Mouse (Mus musculus) midbrain, embryonic 14.5 days (tissue): ENCODE results near the gene Gm6793. TPM values are rescaled to one million over a fixed set of nuclear protein-coding genes. Genes with fewer than 3 reads are reported as not detected.
A peak's percentile ranks its signal among the peaks of the same experiment; 100 is the strongest.

Experiments used
- ATAC-seq: fragments of 200-750 bp; cut with Nextera tagmentation; 2 replicates; pipeline ENCODE4 v1.8.0; 2017; ENCODE audit warnings: moderate number of reproducible peaks, moderate library complexity; ENCODE audit not compliant: low FRiP score, low TSS enrichment
- DNase-seq: peaks from one replicate; pipeline ENCODE4 v3.0.0-alpha.2; 2015
- H3K27ac ChIP-seq: fragments of 300-500 bp; sonication (generic); replicated peaks from 2 replicates; pipeline ENCODE4 v1.5.1; 2014; ENCODE audit warnings: mild to moderate bottlenecking, low read depth, low read length, moderate library complexity
- H3K27me3 ChIP-seq: fragments of 300-500 bp; sonication (generic); 2 replicates; pipeline ENCODE4 v1.6.1; 2014; ENCODE audit warnings: low read length, control low read depth, mixed read lengths; ENCODE audit not compliant: control insufficient read depth, insufficient read depth
- H3K36me3 ChIP-seq: fragments of 300-500 bp; sonication (generic); 2 replicates; pipeline ENCODE4 v1.6.1; 2014; ENCODE audit warnings: low read length, control low read depth; ENCODE audit not compliant: control insufficient read depth, insufficient read depth
- H3K4me1 ChIP-seq: fragments of 300-500 bp; sonication (generic); 2 replicates; pipeline ENCODE4 v1.6.1; 2014; ENCODE audit warnings: mild to moderate bottlenecking, antibody characterized with exemption, low read length, control low read depth; ENCODE audit not compliant: control insufficient read depth, insufficient read depth
- H3K4me2 ChIP-seq: fragments of 300-500 bp; sonication (generic); 2 replicates; pipeline ENCODE4 v1.6.1; 2014; ENCODE audit warnings: mild to moderate bottlenecking, low read length, moderate library complexity
- H3K4me3 ChIP-seq: fragments of 300-500 bp; sonication (generic); replicated peaks from 2 replicates; pipeline ENCODE4 v1.5.1; 2014; ENCODE audit warnings: low read depth, low read length
- H3K9ac ChIP-seq: fragments of 300-500 bp; sonication (generic); replicated peaks from 2 replicates; pipeline ENCODE4 v1.6.1; 2014; ENCODE audit warnings: mild to moderate bottlenecking, low read length, moderate library complexity
- H3K9me3 ChIP-seq: fragments of 300-500 bp; sonication (generic); 2 replicates; pipeline ENCODE4 v1.6.1; 2016; ENCODE audit warnings: low read length, control low read depth, mixed read lengths; ENCODE audit not compliant: control insufficient read depth
- WGBS: fragments of 180-500 bp; shearing (Covaris S2); extraction: QIAGEN DNeasy Blood & Tissue Kit; methylation state at CpG from one replicate; pipeline ENCODE4 v1.1.7; 2014; 5-methylcytosine and 5-hydroxymethylcytosine counted together
- polyA plus RNA-seq: library from polyadenylated mRNA; unstranded; fragments of >200 nt; fragmentation: Nextera tagmentation; extraction: Ambion mirVana; gene quantifications from 2 replicates; pipeline ENCODE4 v1.2.1, GENCODE M21; 2014

Gm6793 gene
- polyA plus RNA-seq, 1 experiment from 2014 or later: 1.2 TPM

- Histone ChIP-seq H3K27ac (no peak overlapping the region), H3K36me3 (no peaks in the 10 kb centered on the region), H3K9me3 (no peaks in the 10 kb centered on the region), H3K9ac (no peak overlapping the region), H3K4me1 (no peaks in the 10 kb centered on the region), H3K27me3 (no peaks in the 10 kb centered on the region), H3K4me3 (no peak overlapping the region), H3K4me2 (no peak overlapping the region)
- WGBS: 16% methylated on average over 8 of the region's 8 CpGs
- DNase-seq (peak; percentile 80), ATAC-seq (no peak)
Measured at GRCm38 (mm10) chr8:112034603-112035002, 19.8 kb upstream of the Gm6793 start.

GRCm38 (mm10) chr8:112033071-112033470 lies 18.2 kb upstream of the Gm6793 start:
- DNase-seq (no peak), ATAC-seq (no peak)
- H3K36me3 ChIP-seq: no peaks in the 10 kb centered on the region
- no peak overlapping the region for H3K4me3 ChIP-seq
- no peak overlapping the region for H3K4me2 ChIP-seq
- WGBS: 50% methylated on average over 7 of the region's 7 CpGs
- no peak overlapping the region for H3K27ac ChIP-seq
- no peaks in the 10 kb centered on the region for H3K4me1 ChIP-seq
- no peaks in the 10 kb centered on the region for H3K27me3 ChIP-seq
- no peaks in the 10 kb centered on the region for H3K9me3 ChIP-seq
- H3K9ac ChIP-seq: no peak overlapping the region

- no peak for ATAC-seq
Measured at GRCm38 (mm10) chr8:112030663-112031062, 15.8 kb upstream of the Gm6793 start.

GRCm38 (mm10) chr8:112029455-112029854 lies 14.6 kb upstream of the Gm6793 start:
- H3K36me3 ChIP-seq: no peaks in the 10 kb centered on the region
- ATAC-seq (no peak), DNase-seq (no peak)
- H3K4me3 ChIP-seq: no peak overlapping the region
- no peak overlapping the region for H3K9ac ChIP-seq
- H3K9me3 ChIP-seq: no peaks in the 10 kb centered on the region
- no peaks in the 10 kb centered on the region for H3K27me3 ChIP-seq
- no peak overlapping the region for H3K27ac ChIP-seq
- WGBS: 89% methylated on average over 7 of the region's 7 CpGs
- H3K4me2 ChIP-seq: no peak overlapping the region
- H3K4me1 ChIP-seq: no peaks in the 10 kb centered on the region

More at GRCm38 (mm10) chr8:112030663-112031062, 15.8 kb upstream of the Gm6793 start:
- Histone ChIP-seq H3K4me1 (no peaks in the 10 kb centered on the region), H3K4me3 (no peak overlapping the region), H3K36me3 (no peaks in the 10 kb centered on the region), H3K9me3 (no peaks in the 10 kb centered on the region), H3K27me3 (no peaks in the 10 kb centered on the region), H3K9ac (no peak overlapping the region), H3K4me2 (no peak overlapping the region), H3K27ac (no peak overlapping the region)
- DNase-seq: no peak
- 50% methylated on average over 6 of the region's 6 CpGs for WGBS

GRCm38 (mm10) chr8:112011816-112012242 lies 3.0 kb downstream of the Gm6793 start:
- H3K4me2 ChIP-seq: peak overlapping the region; percentile 64
- peak overlapping the region; percentile 84 for H3K27ac ChIP-seq
- peak overlapping the region; percentile 92 for H3K9ac ChIP-seq
- peak overlapping the region; percentile 97 for H3K4me3 ChIP-seq
- ATAC-seq (peak; percentile 51), DNase-seq (peak; percentile 46)
- H3K9me3 ChIP-seq: no peaks in the 10 kb centered on the region
- H3K4me1 ChIP-seq: peaks cover 15% of the 10 kb centered on the region
- WGBS: under 1% methylated on average over 40 of the region's 40 CpGs
- peaks cover 18% of the 10 kb centered on the region for H3K36me3 ChIP-seq
- no peaks in the 10 kb centered on the region for H3K27me3 ChIP-seq

- WGBS: under 1% methylated on average over 61 of the region's 61 CpGs
- peak within 1 kb of the TSS; percentile 97 for H3K4me3 ChIP-seq
- H3K4me2 ChIP-seq: peak within 1 kb of the TSS; percentile 64
- H3K27ac ChIP-seq: peak within 1 kb of the TSS; percentile 84
- DNase-seq (peak; percentile 98), ATAC-seq (peak; percentile 95)
- no peaks in the 10 kb centered on the region for H3K9me3 ChIP-seq
- H3K4me1 ChIP-seq: peaks cover 15% of the 10 kb centered on the region
- H3K27me3 ChIP-seq: no peaks in the 10 kb centered on the region
- peak within 1 kb of the TSS; percentile 92 for H3K9ac ChIP-seq
- peaks cover 12% of the 10 kb centered on the region for H3K36me3 ChIP-seq
Measured at GRCm38 (mm10) chr8:112010997-112011815, 3.6 kb downstream of the Gm6793 start, which contains the start of the genes Kars and Terf2ip. Kars (minus strand) TSS chr8:112011323. Terf2ip (plus strand) TSS chr8:112011398.

GRCm38 (mm10) chr8:112009558-112009957 lies 5.3 kb downstream of the Gm6793 start:
- ATAC-seq: no peak
- no peak overlapping the region for H3K9ac ChIP-seq
- WGBS: 95% methylated on average over 7 of the region's 7 CpGs
- H3K4me2 ChIP-seq: no peak overlapping the region
- no peaks in the 10 kb centered on the region for H3K27me3 ChIP-seq
- H3K9me3 ChIP-seq: no peaks in the 10 kb centered on the region
- H3K36me3 ChIP-seq: peaks cover 8% of the 10 kb centered on the region
- no peak for DNase-seq
- H3K27ac ChIP-seq: no peak overlapping the region
- H3K4me3 ChIP-seq: no peak overlapping the region
- peaks cover 15% of the 10 kb centered on the region for H3K4me1 ChIP-seq

GRCm38 (mm10) chr8:112007669-112008068 lies 7.2 kb downstream of the Gm6793 start:
- WGBS: 95% methylated on average over 2 of the region's 2 CpGs
- Histone ChIP-seq H3K27ac (no peak overlapping the region), H3K4me3 (no peak overlapping the region), H3K4me2 (no peak overlapping the region), H3K27me3 (no peaks in the 10 kb centered on the region), H3K9ac (no peak overlapping the region), H3K4me1 (peaks cover 8% of the 10 kb centered on the region), H3K36me3 (peaks cover 24% of the 10 kb centered on the region), H3K9me3 (no peaks in the 10 kb centered on the region)
- ATAC-seq (no peak), DNase-seq (no peak)

- ATAC-seq: no peak
Measured at GRCm38 (mm10) chr8:112005601-112006000, 9.2 kb downstream of the Gm6793 start.

More at GRCm38 (mm10) chr8:112005601-112006000, 9.2 kb downstream of the Gm6793 start:
- Histone ChIP-seq H3K27me3 (no peaks in the 10 kb centered on the region), H3K4me1 (peaks cover 6% of the 10 kb centered on the region), H3K4me3 (no peak overlapping the region), H3K9ac (no peak overlapping the region), H3K36me3 (peaks cover 45% of the 10 kb centered on the region), H3K9me3 (no peaks in the 10 kb centered on the region), H3K4me2 (no peak overlapping the region), H3K27ac (no peak overlapping the region)
- no peak for DNase-seq
- 95% methylated on average over 6 of the region's 6 CpGs for WGBS
